Mouse (Mus musculus) gonadal fat pad, adult 2 months (tissue): ENCODE measurements around the gene Copz1. TPM values are rescaled to one million over a fixed set of nuclear protein-coding genes. Genes with fewer than 3 reads are reported as not detected.
"Not testable (repeated sequence)": the region's sequence is repeated elsewhere in the genome, so short reads cannot be mapped to it uniquely, and the experiment has no call there.

Experiments used
- DNase-seq: peaks from one replicate; pipeline ENCODE4 v3.0.0-alpha.2; 2012; ENCODE audit warnings: low read depth
- polyA plus RNA-seq: library from polyadenylated mRNA; depleted of rRNA; stranded (reverse); fragments of >200 nt; gene quantifications from 2 replicates; pipeline ENCODE4 v1.2.3, GENCODE M21; 2012; rRNA removed

Gene Copz1
- polyA plus RNA-seq, result 134 and 161 TPM in 2 replicates

DNA sequence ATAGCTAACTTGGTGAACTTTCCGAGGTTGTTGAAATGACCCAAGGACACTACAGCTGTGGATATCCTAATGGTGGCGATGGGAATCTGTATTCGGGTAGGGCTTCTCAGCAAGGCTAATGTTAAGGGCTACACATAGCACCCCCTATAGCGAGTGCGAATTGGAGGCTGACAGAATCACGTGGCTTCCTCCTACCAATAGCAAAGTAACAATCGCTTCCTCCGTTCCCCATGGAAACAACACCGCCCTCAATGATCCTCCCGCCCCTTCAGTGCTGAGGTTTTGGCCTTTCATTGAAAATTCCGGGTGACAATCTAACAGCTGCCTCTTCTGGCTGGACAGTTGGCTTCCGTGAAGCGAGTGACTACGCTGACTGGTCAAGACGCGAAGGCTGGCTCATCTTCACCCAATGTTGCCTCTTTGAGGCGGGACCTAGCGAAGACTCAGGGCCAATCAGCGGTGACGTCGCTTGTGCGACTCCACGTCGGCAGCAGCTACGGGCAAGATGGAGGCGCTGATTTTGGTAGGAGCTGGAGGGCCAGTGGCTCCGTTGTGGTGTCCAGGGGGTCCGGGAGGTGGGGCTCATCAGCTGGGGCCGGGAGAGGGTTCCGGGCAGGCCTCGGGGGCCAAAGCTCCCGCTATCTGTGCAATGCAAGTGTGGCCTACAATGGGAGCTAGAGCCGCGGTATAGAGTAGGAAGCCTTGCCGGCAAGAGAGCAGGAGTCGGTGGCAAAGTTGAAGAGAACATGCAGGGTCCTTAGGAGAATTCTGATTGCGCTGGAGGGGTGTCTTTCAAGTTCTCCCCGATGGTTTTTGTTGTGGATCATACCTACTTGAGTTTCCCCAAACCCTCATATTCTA lies at the start of gene Copz1:
Gene Copz1, plus strand, starts transcription at position 296 of the 861 bp plus-strand sequence.
- DNase-seq, result peak; percentile 99

DNA sequence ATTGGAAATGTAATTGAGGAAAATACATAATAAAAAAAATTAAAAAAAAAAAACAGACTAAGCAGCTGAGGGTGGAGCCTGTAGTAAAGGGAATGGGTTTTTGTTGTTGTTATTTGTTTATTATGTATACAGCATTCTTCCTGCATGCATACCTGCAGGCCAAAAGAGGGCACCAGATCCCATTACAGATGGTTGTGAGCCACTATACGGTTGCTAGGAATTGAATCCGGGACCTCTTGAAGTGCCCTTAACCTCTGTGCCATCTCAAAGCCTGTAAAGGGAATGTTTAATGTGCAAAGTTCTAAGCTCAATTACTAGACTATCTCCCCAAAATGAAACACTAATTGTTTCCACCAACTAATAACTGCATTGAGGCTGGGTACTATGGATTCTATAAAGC lies 48.4 kb upstream of the Copz1 start:
- no peak for DNase-seq

DNA sequence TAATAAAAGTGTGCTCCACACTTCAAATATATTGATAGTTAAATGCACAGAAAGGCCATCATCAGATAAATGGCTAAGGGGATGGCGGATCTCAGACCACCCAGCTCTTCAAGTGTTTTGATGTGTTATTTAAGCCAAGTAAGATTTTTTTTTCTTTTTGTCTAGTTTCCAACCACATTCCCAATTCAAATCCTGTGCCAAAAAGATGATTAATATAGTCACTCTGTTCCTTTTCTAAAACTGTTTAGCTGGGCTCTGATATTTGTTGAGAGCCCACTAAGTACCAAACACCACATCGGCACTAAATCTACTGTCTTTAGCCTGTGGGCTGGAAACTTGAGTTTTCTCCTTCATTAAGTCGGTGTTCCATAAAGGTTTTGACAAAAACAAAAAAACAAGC lies 45.5 kb upstream of the Copz1 start:
- no peak for DNase-seq

DNA sequence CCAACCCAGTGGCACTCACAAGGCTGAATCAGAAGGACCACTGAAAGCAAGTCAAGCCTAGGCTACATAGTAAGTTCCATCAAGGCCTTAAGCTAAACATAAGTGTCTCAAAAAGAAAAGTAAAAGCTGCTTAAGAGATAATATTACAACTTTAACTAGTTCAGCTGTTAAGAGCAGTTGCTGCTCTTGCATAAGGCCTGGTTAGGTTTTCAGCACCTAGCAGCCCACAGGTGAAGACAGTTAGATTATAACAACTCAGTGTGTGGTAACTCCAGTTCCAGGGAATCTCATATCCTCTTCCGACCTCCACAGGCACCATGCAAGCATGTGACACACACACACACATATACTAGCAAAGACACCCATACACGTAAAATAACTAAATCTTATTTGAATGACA lies 44.9 kb upstream of the Copz1 start:
- no peak for DNase-seq

DNA sequence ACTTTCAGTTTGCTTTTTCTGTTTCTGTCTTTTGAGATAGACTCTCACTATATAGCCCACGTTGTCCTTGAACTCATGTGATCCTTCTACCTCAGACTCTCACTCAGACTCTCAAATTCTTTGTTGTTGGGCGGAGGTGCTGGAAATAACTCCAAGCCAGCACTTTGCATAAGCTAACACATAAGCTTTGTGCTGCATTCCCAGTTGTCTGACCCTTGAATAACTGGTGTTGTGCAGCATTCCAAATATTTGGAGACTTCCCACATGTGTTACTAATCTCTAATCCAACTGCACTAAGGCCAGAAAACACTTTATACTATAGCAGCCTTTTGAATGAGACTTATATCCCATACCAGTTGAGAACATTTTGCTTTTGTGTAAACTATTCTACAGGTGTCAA lies 43.6 kb upstream of the Copz1 start:
- no peak for DNase-seq

DNA sequence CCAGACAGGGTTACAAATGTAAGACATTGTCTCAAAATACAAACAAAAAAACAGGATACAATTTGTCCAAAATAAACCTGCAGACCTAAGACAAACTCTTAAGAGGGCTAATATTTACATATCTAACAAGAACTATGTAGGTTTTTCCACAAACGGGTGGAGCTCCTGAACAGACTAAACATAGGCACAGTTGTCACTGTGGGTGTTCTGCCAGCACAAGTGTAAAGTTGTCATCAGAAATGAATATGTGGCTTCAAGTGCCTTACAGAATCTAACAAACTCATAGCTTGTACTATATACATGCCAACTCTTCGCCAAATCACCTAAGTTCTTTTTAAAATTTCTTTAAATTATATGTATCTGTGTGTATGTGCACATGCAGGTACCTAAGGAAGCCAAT lies 39.4 kb upstream of the Copz1 start:
- no peak for DNase-seq

DNA sequence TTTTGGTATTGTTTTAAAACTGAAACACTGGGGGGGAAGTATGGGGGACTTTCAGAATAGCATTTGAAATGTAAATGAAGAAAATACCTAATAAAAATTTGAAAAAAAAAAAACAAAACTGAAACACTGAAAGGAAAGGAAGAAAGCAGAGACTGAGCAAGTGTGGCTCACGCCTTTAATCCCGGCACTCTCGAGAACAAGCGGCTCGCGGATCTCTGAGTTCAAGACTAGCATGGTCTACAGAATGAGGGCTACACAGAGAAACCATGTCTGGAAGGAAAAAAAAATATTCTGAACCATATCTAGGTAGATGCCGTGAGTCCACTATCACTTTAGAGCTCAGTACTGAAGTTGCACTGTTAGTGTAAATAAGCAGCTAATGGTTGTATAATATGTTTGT lies 35.2 kb upstream of the Copz1 start:
- DNase-seq, result no peak

DNA sequence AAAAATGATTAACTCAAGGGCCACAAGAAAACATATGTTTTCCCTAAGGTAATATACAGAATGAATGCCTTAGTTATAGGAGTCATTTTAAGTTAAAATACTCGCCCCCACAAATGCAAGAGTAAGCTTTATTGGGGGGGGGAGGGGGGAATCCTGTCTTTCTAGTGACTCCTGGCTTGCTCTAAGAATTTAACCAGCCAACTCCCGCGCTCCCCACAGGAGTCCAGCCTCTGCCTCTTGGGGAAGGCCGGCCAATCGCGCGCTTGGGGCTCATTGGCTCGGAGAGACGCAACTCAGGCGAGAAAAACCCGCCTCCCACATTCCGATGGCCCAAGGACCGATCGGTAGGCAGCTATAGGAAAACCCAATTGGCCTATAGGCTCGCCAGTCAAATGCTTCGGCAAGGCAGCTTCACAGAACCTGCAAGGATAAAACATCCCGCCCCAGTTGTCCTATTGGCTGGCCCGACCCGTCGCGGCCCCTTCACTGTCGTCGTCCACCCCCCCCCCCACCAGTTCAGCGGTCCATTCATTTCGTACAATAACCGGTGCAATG lies 33.3 kb upstream of the Copz1 start:
- peak; percentile 74 for DNase-seq

DNA sequence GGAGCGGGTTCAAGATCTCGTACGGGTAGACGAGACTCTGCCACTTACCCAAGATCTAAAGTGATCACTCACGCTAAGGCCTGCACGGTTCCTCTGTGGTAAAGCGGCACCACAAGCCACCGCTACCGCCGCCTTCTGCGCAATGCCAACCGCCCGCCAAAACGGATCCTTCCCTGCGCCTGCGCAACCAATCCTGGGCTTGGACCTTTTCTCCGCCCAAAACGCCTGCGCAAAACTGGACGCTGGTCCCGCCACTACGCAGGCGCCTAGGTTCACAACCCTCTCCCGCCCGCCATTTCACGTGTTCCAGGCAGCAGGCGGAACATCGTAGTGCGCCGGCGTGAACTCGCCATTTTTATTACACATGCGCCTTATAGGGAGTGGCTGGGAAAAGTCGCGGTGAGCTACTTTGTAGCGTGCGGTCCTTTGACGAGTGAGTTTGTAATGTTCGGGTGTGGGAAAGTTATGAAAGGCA lies 32.8 kb upstream of the Copz1 start, which contains the start of gene Cbx5:
Gene Cbx5, minus strand, starts transcription at position 132 of the 475 bp plus-strand sequence.
- peak; percentile 66 for DNase-seq

DNA sequence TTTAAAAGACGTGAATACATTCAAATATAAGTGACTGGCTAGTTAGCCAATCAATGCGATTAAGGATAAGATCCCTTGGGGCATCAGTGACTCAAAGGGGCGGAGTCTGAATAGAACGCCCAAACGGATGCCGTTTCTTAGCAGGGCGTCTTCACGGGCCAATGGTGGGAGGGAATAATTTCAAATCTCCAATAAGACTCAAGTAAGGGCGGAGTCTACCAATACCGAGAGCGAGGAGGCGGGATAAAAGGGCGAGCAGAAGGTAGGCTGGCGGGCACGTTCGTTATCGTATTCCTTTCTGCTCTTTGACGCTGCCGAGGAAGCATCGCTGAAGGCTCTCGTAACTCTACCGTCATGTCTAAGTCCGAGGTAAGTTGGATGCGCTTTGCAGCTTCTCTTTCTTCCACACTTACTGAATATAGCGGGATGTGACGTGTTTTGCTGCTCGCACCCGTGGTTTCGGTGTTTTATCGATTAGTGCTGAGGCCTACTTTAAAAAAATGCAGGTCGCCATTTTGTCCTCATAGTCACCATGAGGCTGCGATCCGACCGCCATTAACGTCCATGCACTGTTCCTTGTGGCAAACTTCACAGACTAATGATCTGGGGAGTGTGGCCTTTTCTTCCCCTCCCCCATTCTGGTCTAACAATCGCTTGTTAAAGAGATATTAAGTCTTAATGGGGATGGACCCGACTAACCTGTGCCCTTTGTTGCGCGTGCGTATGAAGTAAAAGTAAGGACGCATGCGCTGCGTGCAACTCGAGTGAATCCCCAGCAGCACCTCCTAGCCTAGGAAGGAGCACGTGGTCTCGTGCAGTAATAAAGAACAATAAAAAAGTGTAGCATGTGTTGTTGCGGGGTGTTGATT lies 32.1 kb upstream of the Copz1 start, which contains the start of gene Hnrnpa1:
Gene Hnrnpa1, plus strand, starts transcription at position 273 of the 869 bp plus-strand sequence.
- peak; percentile 90 for DNase-seq

DNA sequence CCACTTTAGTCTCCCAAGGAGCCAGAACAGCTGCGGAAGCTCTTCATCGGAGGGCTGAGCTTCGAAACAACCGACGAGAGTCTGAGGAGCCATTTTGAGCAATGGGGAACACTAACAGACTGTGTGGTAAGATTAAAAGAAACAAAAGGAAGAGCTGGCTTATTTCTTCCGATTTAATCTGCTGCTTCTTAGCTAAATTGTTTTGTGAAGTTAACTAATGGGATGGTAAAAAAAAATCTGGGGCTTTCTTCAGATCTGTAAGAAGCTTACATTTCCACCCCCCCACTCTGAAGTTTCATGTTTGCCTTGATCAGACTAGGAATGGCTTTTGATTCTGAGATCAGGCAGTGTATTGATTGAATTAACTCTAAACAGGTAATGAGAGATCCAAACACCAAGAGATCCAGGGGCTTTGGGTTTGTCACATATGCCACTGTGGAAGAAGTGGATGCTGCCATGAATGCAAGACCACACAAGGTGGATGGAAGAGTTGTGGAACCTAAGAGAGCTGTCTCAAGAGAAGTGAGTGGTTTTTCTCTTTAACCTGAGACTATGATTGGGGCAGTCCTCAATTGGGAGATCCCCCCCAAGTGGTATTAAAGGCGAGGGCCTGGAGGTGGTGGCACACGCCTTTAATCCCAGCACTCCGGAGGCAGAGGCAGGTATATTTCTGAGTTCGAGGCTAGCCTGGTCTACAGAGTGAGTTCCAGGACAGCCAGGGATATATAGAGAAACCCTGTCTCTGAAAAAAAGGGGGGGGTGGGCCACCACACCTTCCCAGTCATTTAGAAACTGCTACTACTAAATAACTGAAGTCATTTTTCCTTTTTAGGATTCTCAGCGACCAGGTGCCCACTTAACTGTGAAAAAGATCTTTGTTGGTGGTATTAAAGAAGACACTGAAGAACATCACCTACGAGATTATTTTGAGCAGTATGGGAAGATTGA lies 31.2 kb upstream of the Copz1 start:
- not testable (repeated sequence) for DNase-seq

DNA sequence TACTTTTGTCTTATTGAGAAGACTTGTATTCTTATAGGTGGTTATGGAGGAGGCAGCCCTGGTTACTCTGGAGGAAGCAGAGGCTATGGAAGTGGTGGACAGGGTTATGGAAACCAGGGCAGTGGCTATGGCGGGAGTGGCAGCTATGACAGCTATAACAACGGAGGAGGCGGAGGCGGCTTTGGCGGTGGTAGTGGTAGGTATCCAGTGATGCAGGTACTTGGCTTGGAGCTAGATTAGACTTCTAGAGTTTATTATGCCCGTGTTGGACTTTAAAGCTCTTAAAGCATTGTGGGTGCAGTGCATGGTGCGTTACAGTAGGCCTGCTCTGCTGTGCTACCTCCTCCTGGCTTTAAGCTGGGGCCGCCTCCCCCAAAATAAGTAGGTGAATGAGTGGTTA lies 29.6 kb upstream of the Copz1 start:
- DNase-seq, result no peak

DNA sequence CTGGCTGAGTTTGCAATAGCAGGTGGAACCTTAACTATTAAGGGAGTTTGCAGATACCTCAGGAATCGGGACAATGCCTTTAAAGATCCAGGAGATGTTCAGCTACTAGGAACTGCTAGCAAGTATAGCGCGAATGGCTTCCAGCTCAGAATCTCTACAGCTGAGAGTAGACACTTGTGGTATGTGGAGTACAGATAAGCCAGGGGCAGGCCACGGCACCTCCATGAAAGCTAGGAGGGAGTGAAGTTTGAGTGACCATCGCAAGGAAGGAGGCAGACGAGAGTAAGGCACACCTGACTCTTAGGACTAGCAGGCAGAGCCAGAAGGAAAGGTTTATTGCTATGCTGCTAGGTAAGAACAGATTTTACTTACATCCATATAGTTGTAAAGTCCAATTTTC lies 26.9 kb upstream of the Copz1 start:
- DNase-seq, result no peak

DNA sequence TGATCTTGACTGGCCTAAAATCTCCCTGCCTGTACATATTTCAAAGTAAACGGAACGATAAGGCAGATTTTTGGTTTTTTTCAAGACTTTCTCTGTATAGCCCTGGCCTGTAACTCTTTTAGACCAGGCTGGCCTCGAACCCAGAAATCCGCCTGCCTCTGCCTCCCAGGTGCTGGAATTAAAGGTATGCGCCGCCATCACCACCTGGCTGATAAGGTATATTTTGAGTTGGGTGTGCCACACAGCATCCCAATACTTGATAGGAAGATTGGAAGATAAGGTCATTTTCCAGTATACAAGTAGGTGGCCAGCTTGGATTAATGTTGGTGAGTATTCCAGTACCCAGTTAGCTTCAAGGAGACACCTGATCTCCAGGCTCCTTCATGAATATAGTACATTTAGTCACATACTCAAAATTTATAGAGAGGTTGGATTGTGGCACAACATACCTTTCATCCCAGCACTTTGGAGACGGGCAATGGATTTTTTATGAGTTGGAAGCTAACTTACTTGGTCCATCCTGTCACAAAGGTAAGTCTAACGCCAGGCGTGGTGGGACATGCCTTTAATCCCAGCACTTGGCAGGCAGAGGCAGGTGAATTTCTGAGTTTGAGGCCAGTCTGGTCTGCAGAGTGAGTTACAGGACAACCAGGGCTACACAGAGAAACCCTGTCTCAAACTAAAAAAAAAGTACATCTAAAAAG lies 25.3 kb upstream of the Copz1 start:
- DNase-seq, result no peak

DNA sequence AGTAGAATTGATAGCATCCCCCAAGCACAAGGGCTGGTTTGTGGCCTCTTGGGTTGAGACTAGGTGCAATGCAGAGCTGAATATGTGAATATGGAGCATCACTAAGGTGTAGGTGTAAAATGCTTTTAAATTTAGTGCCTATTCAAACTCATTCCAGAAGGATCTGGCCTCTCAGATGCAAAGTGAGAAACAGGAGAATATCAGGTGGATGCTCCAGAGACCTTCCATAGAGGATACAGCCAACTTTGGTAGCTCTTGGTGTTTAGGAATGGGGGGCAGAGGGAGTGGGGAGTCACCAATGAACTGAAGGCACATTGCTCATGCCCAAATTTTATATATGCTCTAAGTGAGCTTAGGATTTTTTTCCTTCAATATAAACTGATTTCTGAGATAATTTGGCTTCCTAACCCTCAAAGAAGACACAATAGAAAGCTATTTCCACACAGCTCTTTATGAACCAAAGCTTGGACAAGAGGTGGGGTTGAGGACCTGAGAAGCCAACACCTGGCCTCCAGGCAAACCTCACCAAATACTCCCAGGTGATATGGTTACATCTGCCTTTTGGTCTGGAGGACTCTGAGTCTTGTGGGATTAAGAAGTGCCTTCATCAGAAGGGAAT lies 24.6 kb upstream of the Copz1 start:
- no peak for DNase-seq

DNA sequence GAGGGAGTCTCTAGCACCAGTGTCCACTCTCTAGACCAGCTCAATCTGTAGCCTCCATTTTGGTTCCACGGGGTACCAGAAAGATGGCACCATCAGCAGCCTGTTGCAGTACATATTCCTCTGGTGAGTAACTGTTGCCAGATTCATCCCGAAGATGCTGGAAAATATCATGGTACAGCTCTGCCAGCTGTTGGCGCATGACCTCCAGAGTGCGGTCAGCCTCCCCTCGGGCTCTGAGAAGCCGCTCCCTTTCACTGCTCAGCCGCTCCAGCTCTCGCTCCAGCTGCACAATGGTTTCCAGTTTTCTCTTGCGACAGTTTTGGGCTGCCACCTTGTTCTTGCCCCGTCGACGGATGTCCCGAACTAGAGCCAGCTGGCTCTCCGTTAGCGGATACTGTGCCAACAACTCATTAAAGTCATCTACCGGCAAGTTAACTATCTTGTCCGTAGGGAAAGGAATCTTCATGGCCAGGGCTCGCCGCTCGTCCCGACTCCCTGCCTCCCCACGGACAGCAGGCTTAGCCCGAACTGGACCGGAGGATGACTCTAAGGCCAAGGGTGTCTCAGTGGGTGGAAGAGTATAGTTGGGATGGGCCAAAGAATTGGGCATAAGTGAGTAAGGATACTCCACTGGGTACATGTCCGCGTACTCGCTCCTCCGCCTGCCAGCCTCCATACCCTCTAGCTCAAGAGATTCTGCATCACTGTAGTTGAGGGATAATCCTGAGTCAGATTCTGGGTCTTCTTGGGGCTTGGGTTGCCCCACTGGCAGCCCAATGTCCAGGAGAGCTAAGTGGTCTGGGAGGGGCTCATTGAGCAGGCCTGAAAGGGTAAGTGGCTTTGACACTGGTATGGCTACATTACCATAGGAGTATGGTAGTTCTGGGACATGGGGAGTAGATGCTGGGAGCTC lies 23.9 kb upstream of the Copz1 start:
- DNase-seq, result peak; percentile 83

DNA sequence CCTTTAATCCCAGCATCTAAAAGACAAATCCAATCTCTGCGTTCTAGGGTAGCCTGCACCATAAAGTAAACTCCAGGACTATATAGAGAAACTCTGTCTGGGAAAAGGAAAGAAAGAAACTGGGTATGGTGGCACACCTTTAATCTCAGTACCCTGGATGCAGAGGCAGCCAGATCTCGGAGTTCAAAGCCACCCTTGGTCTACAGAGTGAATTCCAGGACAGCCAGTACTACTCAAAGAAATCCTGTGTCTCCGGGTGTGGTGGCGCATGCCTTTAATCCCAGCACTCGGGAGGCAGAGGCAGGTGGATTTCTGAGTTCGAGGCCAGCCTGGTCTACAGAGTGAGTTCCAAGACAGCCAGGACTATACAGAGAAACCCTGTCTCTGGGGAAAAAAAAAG lies 23.0 kb upstream of the Copz1 start:
- not testable (repeated sequence) for DNase-seq

DNA sequence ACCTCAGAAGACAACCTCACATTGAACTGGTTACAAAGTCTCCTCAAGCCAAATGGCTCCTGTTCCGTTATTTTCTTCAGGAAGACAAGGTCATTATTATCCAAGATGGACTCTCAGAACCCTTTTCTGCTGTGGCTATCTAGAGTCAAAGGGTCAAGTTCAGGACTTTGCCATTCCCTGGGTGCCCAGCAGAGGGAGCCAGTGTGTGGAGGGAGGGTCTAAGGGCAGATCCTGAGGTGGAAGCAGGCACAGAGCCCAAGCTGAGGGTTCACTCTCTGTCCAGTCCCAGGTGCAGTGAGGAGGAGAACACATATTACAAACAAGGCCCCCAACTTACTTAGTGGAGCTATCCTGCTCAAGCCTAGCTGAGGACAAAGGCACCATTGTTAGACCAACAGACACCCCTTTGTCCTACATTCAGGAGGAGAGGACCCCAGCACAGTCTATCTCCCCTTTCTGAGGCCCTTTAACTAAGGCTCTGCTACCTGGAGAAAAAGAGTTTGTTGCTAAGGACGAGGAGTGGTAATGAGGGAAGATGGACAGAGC lies 22.2 kb upstream of the Copz1 start:
- no peak for DNase-seq

DNA sequence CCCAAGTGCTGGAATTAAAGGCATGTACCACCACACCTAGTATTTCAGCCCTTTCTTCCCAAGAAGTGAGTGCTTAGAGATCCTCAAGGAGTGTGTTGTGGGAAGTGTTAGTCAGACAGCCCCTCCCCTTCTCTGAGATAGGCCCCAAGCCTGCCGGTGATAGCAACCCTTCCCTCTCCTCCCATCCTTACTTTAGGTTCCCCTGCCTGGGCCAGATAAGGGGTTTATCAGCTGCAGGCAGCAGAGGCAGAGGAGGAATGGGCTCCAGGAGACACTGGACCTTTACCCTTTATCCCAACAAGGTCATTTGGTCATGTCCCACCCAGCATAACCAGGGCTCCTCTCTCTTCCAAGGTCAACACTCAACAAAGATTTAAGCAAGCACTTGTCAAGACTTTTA lies 20.9 kb upstream of the Copz1 start:
- no peak for DNase-seq
